Mouse (Mus musculus): ENCODE measurements at regions not wholly inside any gene's neighbourhood (a gene's known extent, or its start where the extent isn't known, plus 50 kb on each side); places are given as distances from the start of the nearest gene placed in this dataset.

GRCm38 (mm10) chr1:35976528-35976927 lies 91.7 kb upstream of the Hs6st1 start:
- DNase-seq = no peak

GRCm38 (mm10) chr1:35978116-35978515 lies 90.1 kb upstream of the Hs6st1 start:
- DNase-seq = no peak

GRCm38 (mm10) chr1:35978766-35979165 lies 89.4 kb upstream of the Hs6st1 start:
- DNase-seq = no peak

DNA sequence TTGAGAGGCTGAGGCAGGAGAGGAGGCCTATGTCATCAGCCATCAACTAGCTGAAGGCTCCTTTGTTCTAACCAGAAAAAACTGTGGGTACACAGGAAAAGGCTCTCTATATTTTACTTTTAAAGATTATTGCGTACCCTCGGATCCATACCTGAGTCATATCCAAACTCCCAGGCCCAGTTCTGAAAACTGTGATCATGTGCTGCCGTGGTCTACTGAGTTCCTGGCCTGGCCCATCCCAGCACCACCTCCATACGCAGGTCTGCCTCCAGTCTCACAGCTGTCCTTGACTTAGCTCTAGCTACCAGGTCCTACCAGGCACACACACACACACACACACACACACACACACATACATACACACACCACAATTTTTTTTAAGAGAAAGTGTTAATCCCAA lies 87.0 kb upstream of the Hs6st1 start:
- DNase-seq = no peak

GRCm38 (mm10) chr1:35983361-35983760 lies 84.8 kb upstream of the Hs6st1 start:
- DNase-seq = no peak

GRCm38 (mm10) chr1:35985318-35985717 lies 82.9 kb upstream of the Hs6st1 start:
- DNase-seq = no peak

GRCm38 (mm10) chr1:35986666-35987065 lies 81.5 kb upstream of the Hs6st1 start:
- DNase-seq = no peak

DNA sequence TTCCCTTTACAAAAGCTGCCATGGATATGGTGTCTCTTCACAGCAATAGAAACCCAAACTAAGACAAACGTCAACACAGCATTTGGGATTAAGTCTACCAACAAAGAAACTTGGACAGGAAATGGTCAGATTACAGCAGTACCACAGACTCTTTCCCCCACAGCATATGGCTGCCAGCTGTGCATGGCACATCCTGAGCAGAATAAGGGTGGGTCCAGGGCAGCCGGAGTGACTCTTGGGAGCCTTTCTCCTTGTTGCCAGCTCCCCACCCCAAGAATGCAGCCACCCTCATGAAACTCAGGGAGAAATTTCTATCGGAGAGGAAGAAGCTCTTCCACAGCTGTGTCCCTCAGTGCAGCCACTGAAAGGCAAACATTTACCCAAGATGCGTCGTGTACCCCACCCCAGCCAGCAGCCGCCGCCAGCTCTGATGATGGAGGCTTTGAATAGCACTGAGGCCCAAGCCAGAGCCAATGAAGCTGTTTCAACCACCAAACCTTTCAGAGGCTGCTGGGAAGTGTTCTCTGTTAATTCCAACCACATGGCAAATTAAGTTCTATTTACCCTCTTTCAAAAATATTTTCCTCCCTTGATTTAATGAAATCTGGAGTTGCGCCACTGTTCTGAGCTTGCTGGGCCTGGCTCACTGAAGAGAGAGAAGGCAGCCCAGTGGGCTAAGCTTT lies 75.8 kb upstream of the Hs6st1 start:
- no peak for DNase-seq

- no peak for DNase-seq
These were observed 75.3 kb upstream of the Hs6st1 start for GRCm38 (mm10) chr1:35992937-35993336.

- DNase-seq = no peak
These were observed 72.5 kb upstream of the Hs6st1 start for GRCm38 (mm10) chr1:35995691-35996090.

- DNase-seq = no peak
These were observed 66.9 kb upstream of the Hs6st1 start for GRCm38 (mm10) chr1:36001319-36001718.

- DNase-seq = no peak
These were observed 66.4 kb upstream of the Hs6st1 start for GRCm38 (mm10) chr1:36001821-36002220.

DNA sequence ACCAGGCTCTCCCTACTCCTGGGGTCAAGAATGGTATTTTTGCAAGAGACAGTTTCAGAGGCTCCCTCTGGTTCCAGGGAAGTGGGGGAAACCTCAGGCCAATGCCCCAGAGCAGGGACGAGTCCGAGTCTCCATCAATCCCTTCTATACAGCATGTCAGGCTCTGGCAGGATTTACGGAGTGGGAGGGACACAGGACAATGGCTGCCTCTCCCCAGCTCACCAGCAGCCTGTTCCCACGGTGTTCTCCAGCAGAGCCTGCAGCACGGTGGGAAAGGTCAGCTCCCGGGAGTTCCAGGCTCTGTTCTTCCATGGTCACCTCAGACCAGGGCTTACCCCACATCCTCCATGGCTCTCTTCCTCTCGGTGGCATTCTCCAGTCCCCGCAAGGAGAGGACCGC lies 64.6 kb upstream of the Hs6st1 start:
- DNase-seq = no peak

DNA sequence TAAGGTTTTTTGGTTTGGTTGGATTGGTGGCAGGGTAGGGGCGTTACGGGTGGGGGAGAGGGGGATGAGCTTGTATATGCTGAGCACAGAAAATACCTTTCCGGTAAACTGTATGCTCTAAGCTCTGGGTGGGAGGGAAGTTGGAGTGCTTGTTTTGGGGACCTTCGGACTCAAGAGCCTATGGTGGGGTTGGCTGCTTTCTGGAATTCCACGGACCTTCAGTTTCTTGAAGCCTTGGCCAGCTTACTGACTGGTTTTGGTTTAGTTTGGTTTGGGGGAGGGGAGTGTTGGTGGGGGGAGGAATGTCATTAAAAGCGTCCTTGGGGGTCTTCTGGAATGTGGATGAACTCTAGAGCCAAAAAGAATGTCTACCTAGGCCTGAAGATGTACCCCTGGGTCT lies 59.6 kb upstream of the Hs6st1 start:
- no peak for DNase-seq

DNA sequence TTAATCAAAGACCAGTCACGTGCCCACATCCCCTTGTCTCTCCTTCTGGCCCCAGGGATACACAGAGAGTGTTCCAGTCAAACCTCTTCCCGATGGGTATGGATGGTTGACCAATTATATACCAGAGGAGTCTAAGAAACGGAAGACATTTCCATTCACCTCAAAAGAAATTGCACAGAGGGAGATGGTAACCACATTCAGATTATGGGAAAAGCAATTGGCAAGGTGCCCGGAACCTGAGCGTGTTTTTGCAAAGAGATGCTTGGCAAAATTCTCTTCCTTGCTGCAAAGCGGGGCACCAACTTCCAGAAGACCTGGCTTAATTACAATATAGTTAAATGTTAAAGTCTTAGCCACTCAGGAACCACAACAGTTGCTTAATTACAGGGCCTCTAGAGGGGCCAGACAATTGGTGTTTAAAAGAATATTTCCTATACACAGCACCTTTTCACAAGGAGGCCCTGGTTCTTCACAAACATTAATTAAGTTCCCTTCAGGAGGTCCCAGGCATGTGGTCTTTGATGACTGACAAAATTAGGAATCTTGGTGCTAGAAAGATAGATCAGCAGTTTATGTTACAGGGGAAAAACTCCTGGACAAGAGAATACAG lies 59.1 kb upstream of the Hs6st1 start:
- peak; percentile 21 for DNase-seq

- no peak for DNase-seq
These were observed 58.0 kb upstream of the Hs6st1 start for GRCm38 (mm10) chr1:36010151-36010550.

DNA sequence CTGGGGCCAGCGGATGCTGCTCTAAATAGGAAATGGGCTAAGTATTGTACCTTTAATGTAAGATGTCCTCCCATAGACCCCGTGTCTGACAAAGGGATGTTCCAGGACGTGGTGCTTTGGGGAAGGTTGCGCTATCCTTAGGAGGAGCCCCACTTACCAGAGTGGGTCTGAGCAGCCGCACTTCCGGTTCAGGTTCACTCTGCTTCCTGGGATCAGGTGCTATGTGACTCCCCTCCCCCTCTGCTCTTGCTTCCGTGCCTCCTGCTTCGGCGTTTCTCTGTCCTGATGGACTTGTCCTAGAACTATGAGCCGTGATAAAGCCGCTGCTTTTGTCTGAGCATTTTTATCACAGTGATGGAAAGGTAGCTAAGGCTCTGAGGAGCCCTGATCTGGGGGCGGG lies 57.4 kb upstream of the Hs6st1 start:
- no peak for DNase-seq

- DNase-seq = no peak
These were observed 56.0 kb upstream of the Hs6st1 start for GRCm38 (mm10) chr1:36012081-36012765.

DNA sequence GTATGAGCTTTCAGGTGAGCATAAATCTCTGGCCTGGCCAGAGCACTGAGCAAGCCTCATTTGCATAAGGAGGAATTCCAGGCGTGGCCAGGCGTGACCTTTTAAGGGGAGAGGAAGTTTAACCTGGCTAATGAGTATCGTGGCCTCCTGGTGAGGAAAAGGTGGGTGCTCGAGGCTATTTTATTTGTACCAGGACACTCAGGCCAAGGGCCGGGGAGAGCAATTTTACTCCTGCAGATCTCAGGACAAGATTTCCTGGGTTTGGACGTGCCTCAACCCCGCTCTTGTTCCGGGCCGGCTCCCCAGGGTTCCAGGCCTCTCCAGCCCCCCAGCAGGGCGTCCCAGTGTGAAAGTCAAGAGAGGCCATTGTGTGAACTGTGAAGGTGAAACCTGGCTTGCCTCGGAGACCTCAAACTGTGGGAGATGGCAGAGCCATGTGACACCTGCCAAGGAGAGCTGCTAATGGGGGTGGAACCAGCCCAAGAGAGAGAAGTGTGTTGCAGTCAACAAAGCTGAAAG lies 54.3 kb upstream of the Hs6st1 start:
- no peak for DNase-seq

- DNase-seq = no peak
These were observed 53.8 kb upstream of the Hs6st1 start for GRCm38 (mm10) chr1:36014372-36014771.

- no peak for DNase-seq
These were observed 53.0 kb upstream of the Hs6st1 start for GRCm38 (mm10) chr1:36015210-36015609.

DNA sequence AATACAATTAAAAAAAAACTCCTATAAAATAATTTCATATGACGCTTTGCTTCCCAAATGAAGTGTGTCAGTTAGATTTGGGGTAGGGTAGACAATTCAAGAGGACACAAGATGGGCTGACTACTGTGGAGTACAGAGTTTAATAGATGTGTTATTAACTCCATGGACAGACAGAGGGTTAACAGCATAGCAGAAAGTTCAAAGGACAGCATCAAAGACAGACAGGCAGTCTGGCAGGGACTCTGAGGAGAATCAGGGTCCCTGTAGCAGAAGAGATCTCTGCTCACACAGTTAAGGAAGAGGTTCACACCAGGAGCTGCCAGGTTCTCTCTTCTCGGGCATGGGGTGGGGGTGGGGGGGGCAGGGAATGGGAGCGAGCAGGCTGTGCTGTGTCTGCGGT lies 51.6 kb upstream of the Hs6st1 start:
- no peak for DNase-seq

DNA sequence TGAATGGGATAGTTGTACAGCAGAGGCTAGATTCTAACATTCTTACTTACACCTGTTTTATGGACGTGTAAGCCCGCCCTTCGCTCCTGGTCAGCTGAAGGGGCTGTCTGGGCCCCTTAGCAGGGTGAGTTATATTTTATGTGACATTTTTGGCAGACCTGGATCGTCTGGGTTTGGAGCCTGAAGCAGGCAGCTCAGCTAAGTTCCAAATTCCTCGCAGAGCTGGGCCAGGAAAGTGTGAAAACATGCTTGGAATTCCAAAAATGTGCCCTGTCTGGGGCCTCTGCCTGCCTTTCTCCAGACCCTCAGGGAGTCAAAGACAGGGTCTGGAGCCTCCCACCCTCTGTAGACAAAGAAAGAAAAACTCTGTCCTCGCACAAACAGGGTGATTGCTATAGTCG lies 51.1 kb upstream of the Hs6st1 start:
- no peak for DNase-seq

DNA sequence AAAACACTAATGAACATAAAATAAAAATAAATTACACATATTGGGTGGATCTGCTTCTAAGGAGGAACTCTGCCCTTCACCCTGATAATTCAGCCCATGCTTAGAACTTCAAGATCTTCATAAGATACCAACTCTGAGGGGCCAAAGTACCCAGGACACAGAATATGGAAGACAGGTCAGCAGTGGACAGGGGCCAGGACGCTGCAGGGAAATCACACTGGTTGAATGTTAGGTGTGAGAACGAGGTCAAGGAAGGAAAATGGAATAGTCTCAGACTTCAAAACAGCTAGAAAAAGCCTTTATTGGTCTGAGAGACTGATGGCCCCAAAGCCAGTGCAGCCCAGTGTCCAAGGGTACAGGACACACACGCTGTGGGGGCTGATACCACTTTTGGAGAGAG lies 50.5 kb upstream of the Hs6st1 start:
- DNase-seq = no peak
